Mouse (Mus musculus) midbrain, embryonic 12.5 days (tissue): ENCODE data around the gene Crhbp. TPM values are rescaled to one million over a fixed set of nuclear protein-coding genes. Genes with fewer than 3 reads are reported as not detected.

ENCODE experiments used
- ATAC-seq: fragments of 200-750 bp; cut with Nextera tagmentation; 2 replicates; pipeline ENCODE4 v1.8.0; 2017; ENCODE audit warnings: low read depth, moderate TSS enrichment, moderate library complexity; ENCODE audit not compliant: low FRiP score
- H3K27ac ChIP-seq: fragments of 300-500 bp; sonication (generic); replicated peaks from 2 replicates; pipeline ENCODE4 v1.5.1; 2016; ENCODE audit warnings: mild to moderate bottlenecking
- H3K27me3 ChIP-seq: fragments of 300-500 bp; sonication (generic); 2 replicates; pipeline ENCODE4 v1.6.1; 2016; ENCODE audit warnings: mild to moderate bottlenecking
- H3K36me3 ChIP-seq: fragments of 300-500 bp; sonication (generic); 2 replicates; pipeline ENCODE4 v1.6.1; 2016
- H3K4me1 ChIP-seq: fragments of 300-500 bp; sonication (generic); 2 replicates; pipeline ENCODE4 v1.6.1; 2016
- H3K4me2 ChIP-seq: fragments of 300-500 bp; sonication (generic); replicated peaks from 2 replicates; pipeline ENCODE4 v1.6.1; 2016; ENCODE audit warnings: mild to moderate bottlenecking, moderate library complexity
- H3K4me3 ChIP-seq: fragments of 300-500 bp; sonication (generic); 2 replicates; pipeline ENCODE4 v1.5.1; 2016; ENCODE audit warnings: mild to moderate bottlenecking
- H3K9ac ChIP-seq: fragments of 300-500 bp; sonication (generic); replicated peaks from 2 replicates; pipeline ENCODE4 v1.6.1; 2016; ENCODE audit warnings: mild to moderate bottlenecking, moderate library complexity
- H3K9me3 ChIP-seq: fragments of 300-500 bp; sonication (generic); 2 replicates; pipeline ENCODE4 v1.6.1; 2016; ENCODE audit warnings: mild to moderate bottlenecking
- WGBS: fragments of 180-500 bp; shearing (Covaris S2); methylation state at CpG from one replicate; pipeline ENCODE4 v1.1.7; 2016; 5-methylcytosine and 5-hydroxymethylcytosine counted together
- polyA plus RNA-seq: library from polyadenylated mRNA; unstranded; fragments of >200 nt; fragmentation: Nextera tagmentation; extraction: Ambion mirVana; gene quantifications from 2 replicates; pipeline ENCODE4 v1.2.1, GENCODE M21; 2016

Gene Crhbp
- polyA plus RNA-seq, 1 experiment from 2014 or later, result 0.61 TPM

GRCm38 (mm10) chr13:95449730-95450129 is 5.0 kb upstream of the Crhbp start:
- Histone ChIP-seq H3K9me3 (no peaks in the 10 kb centered on the region), H3K36me3 (no peaks in the 10 kb centered on the region), H3K4me3 (no peak overlapping the region), H3K4me2 (no peak overlapping the region), H3K4me1 (no peaks in the 10 kb centered on the region), H3K27ac (no peak overlapping the region), H3K9ac (no peak overlapping the region), H3K27me3 (peaks cover 16% of the 10 kb centered on the region)
- WGBS, result 85% methylated on average over 3 of the region's 3 CpGs
- ATAC-seq, result no peak

GRCm38 (mm10) chr13:95444291-95444690 is 433 bp downstream of the Crhbp start:
- no peaks in the 10 kb centered on the region for H3K36me3 ChIP-seq
- peaks cover 17% of the 10 kb centered on the region for H3K4me1 ChIP-seq
- H3K27me3 ChIP-seq, result peaks cover 44% of the 10 kb centered on the region
- H3K9ac ChIP-seq, result peak overlapping the region; percentile 57; the same call in 1 of the 2 replicates
- ATAC-seq, result 0 out of 2 replicates have a peak, but pooled peaks have one; percentile 27
- peak overlapping the region; percentile 52 for H3K4me3 ChIP-seq
- H3K4me2 ChIP-seq, result peak overlapping the region; percentile 95
- WGBS, result 10% methylated on average over 7 of the region's 7 CpGs
- H3K27ac ChIP-seq, result no peak overlapping the region
- H3K9me3 ChIP-seq, result no peaks in the 10 kb centered on the region

- no peaks in the 10 kb centered on the region for H3K36me3 ChIP-seq
- H3K9me3 ChIP-seq, result no peaks in the 10 kb centered on the region
- ATAC-seq, result peak; percentile 62
- H3K27me3 ChIP-seq, result peaks cover 44% of the 10 kb centered on the region
- H3K4me1 ChIP-seq, result peaks cover 17% of the 10 kb centered on the region
- H3K4me3 ChIP-seq, result peak overlapping the region; percentile 52
- WGBS, result under 1% methylated on average over 43 of the region's 46 CpGs
- peak overlapping the region; percentile 95 for H3K4me2 ChIP-seq
- no peak overlapping the region for H3K27ac ChIP-seq
- peak overlapping the region; percentile 57; the same call in 1 of the 2 replicates for H3K9ac ChIP-seq
These were observed 1.1 kb downstream of the Crhbp start for GRCm38 (mm10) chr13:95443376-95444233.

GRCm38 (mm10) chr13:95442901-95443300 is 1.8 kb downstream of the Crhbp start:
- 23% methylated on average over 4 of the region's 4 CpGs for WGBS
- Histone ChIP-seq H3K36me3 (no peaks in the 10 kb centered on the region), H3K9me3 (no peaks in the 10 kb centered on the region), H3K4me2 (peak overlapping the region; percentile 95), H3K9ac (no peak overlapping the region), H3K4me3 (no peak overlapping the region), H3K4me1 (peaks cover 17% of the 10 kb centered on the region), H3K27ac (no peak overlapping the region), H3K27me3 (peaks cover 44% of the 10 kb centered on the region)
- ATAC-seq, result no peak

GRCm38 (mm10) chr13:95439569-95439968 is 5.2 kb downstream of the Crhbp start:
- WGBS, result 85% methylated on average over 5 of the region's 5 CpGs
- no peak overlapping the region for H3K4me2 ChIP-seq

GRCm38 (mm10) chr13:95431760-95432159 is 13.0 kb downstream of the Crhbp start:
- H3K9me3 ChIP-seq, result no peaks in the 10 kb centered on the region
- no peak overlapping the region for H3K4me2 ChIP-seq
- no peak for ATAC-seq
- H3K9ac ChIP-seq, result no peak overlapping the region; the same call in 1 of the 2 replicates
- H3K4me1 ChIP-seq, result no peaks in the 10 kb centered on the region; the same call in 1 of the 2 replicates
- 81% methylated on average over 10 of the region's 10 CpGs for WGBS
- H3K36me3 ChIP-seq, result no peaks in the 10 kb centered on the region
- no peak overlapping the region for H3K27ac ChIP-seq
- H3K4me3 ChIP-seq, result no peak overlapping the region
- no peaks in the 10 kb centered on the region for H3K27me3 ChIP-seq

More at GRCm38 (mm10) chr13:95439569-95439968, 5.2 kb downstream of the Crhbp start:
- H3K27me3 ChIP-seq, result peaks cover 27% of the 10 kb centered on the region
- no peaks in the 10 kb centered on the region for H3K36me3 ChIP-seq
- no peak overlapping the region for H3K4me3 ChIP-seq
- H3K9ac ChIP-seq, result no peak overlapping the region
- no peak overlapping the region for H3K27ac ChIP-seq
- no peak for ATAC-seq
- no peaks in the 10 kb centered on the region for H3K9me3 ChIP-seq
- H3K4me1 ChIP-seq, result peaks cover 17% of the 10 kb centered on the region

- no peak for ATAC-seq
- Histone ChIP-seq H3K4me1 (no peaks in the 10 kb centered on the region; the same call in 1 of the 2 replicates), H3K27ac (no peak overlapping the region), H3K4me3 (no peak overlapping the region), H3K9ac (no peak overlapping the region), H3K4me2 (no peak overlapping the region), H3K36me3 (no peaks in the 10 kb centered on the region), H3K9me3 (no peaks in the 10 kb centered on the region), H3K27me3 (no peaks in the 10 kb centered on the region)
- WGBS, result 98% methylated on average over 3 of the region's 3 CpGs
These were observed 17.2 kb downstream of the Crhbp start for GRCm38 (mm10) chr13:95427499-95427898.

GRCm38 (mm10) chr13:95426421-95426820 is 18.3 kb downstream of the Crhbp start:
- Histone ChIP-seq H3K4me3 (no peak overlapping the region), H3K4me2 (no peak overlapping the region), H3K9ac (no peak overlapping the region), H3K36me3 (no peaks in the 10 kb centered on the region), H3K27me3 (no peaks in the 10 kb centered on the region), H3K4me1 (no peaks in the 10 kb centered on the region; the same call in 1 of the 2 replicates), H3K27ac (no peak overlapping the region), H3K9me3 (no peaks in the 10 kb centered on the region)
- ATAC-seq, result no peak
- WGBS, result 89% methylated on average over 6 of the region's 6 CpGs

- no peak overlapping the region for H3K4me2 ChIP-seq
- no peaks in the 10 kb centered on the region for H3K27me3 ChIP-seq
- no peak overlapping the region for H3K4me3 ChIP-seq
- no peaks in the 10 kb centered on the region for H3K9me3 ChIP-seq
- no peak overlapping the region for H3K27ac ChIP-seq
- no peak overlapping the region for H3K9ac ChIP-seq
- WGBS, result 44% methylated on average over 6 of the region's 6 CpGs
- ATAC-seq, result no peak
- no peaks in the 10 kb centered on the region; the same call in 1 of the 2 replicates for H3K4me1 ChIP-seq
- H3K36me3 ChIP-seq, result no peaks in the 10 kb centered on the region
These were observed 19.2 kb downstream of the Crhbp start for GRCm38 (mm10) chr13:95425484-95425883.

GRCm38 (mm10) chr13:95424932-95425331 is 19.8 kb downstream of the Crhbp start:
- no peaks in the 10 kb centered on the region for H3K36me3 ChIP-seq
- no peaks in the 10 kb centered on the region; the same call in 1 of the 2 replicates for H3K4me1 ChIP-seq
- 87% methylated on average over 7 of the region's 7 CpGs for WGBS
- H3K4me2 ChIP-seq, result no peak overlapping the region
- H3K27ac ChIP-seq, result no peak overlapping the region
- H3K9me3 ChIP-seq, result no peaks in the 10 kb centered on the region
- H3K9ac ChIP-seq, result no peak overlapping the region
- H3K4me3 ChIP-seq, result no peak overlapping the region
- ATAC-seq, result no peak
- H3K27me3 ChIP-seq, result no peaks in the 10 kb centered on the region

GRCm38 (mm10) chr13:95419204-95419749 is 25.4 kb downstream of the Crhbp start:
- Histone ChIP-seq H3K27ac (peak overlapping the region; percentile 79), H3K4me1 (peaks cover 18% of the 10 kb centered on the region), H3K36me3 (no peaks in the 10 kb centered on the region), H3K4me3 (no peak overlapping the region), H3K27me3 (no peaks in the 10 kb centered on the region), H3K4me2 (peak overlapping the region; percentile 32), H3K9ac (no peak overlapping the region), H3K9me3 (no peaks in the 10 kb centered on the region)
- ATAC-seq, result peak; percentile 93
- WGBS, result 28% methylated on average over 8 of the region's 8 CpGs

- 42% methylated on average over 6 of the region's 6 CpGs for WGBS
- H3K36me3 ChIP-seq, result no peaks in the 10 kb centered on the region
- no peak overlapping the region for H3K9ac ChIP-seq
- peak overlapping the region; percentile 32 for H3K4me2 ChIP-seq
- H3K27ac ChIP-seq, result peak overlapping the region; percentile 79
- peaks cover 18% of the 10 kb centered on the region for H3K4me1 ChIP-seq
- peak; percentile 59 for ATAC-seq
- H3K4me3 ChIP-seq, result no peak overlapping the region
- H3K9me3 ChIP-seq, result no peaks in the 10 kb centered on the region
- H3K27me3 ChIP-seq, result no peaks in the 10 kb centered on the region
These were observed 26.0 kb downstream of the Crhbp start for GRCm38 (mm10) chr13:95418575-95419203.
